Mouse (Mus musculus) forelimb bud, embryonic 11.5 days (tissue): Measurements from ENCODE around the gene Fam160b1.

Source experiments
- DNase-seq: peaks from one replicate; pipeline ENCODE4 v3.0.0-alpha.2; 2012; ENCODE audit warnings: low read depth, low spot score

The Fam160b1 gene

GRCm38 (mm10) chr19:57423402-57423801 is 62.9 kb downstream of the Fam160b1 start:
- no peak for DNase-seq

GRCm38 (mm10) chr19:57425296-57425695 is 64.8 kb downstream of the Fam160b1 start:
- DNase-seq = no peak

GRCm38 (mm10) chr19:57426841-57427240 is 66.4 kb downstream of the Fam160b1 start:
- DNase-seq = no peak

- no peak for DNase-seq
Observed at GRCm38 (mm10) chr19:57427756-57428438, 67.4 kb downstream of the Fam160b1 start.

GRCm38 (mm10) chr19:57428641-57429040 is 68.2 kb downstream of the Fam160b1 start:
- DNase-seq = no peak

GRCm38 (mm10) chr19:57429926-57430325 is 69.4 kb downstream of the Fam160b1 start:
- no peak for DNase-seq

DNA sequence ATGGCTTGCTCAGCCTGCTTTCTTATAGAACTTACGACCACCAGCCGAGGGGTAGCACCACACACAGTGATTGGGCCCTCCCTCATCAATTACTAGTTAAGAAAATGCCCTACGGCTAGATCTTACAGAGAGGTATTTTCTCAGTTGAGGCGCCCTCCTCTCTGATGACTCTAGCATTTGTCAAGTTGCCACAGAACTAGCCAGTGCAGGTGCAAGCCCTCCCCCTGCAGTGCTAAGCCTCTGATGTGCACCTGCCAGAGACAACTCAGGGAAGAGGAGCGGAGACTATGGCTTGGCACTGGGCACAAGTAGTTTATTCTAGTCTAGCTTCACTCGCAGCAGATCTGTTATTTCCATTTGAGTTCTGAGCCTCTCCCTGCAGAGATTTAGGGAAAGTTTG is 71.0 kb downstream of the Fam160b1 start:
- no peak for DNase-seq

DNA sequence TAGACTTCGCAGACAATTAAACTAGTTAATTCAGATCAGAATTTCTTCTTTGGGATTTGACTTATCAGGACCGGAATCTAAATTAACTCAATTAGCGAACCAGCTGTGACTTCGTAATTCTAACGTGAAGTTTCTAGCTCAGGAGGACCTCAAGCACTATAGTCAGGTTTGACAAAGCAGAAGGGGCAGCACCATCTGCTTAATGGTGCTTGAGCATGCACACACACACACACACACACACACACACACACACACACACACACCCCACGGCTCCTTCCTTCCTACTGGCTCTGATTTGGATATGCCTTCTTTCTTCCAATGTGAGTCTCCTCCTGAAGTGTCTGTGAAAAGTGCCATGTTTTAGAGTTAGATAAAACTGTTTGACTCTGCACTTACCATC is 73.5 kb downstream of the Fam160b1 start:
- DNase-seq = no peak

GRCm38 (mm10) chr19:57436586-57437021 is 76.1 kb downstream of the Fam160b1 start:
- DNase-seq = no peak

GRCm38 (mm10) chr19:57437042-57437441 is 76.6 kb downstream of the Fam160b1 start:
- DNase-seq = no peak
